Mouse (Mus musculus): ENCODE results near the gene Cers3.

DNA sequence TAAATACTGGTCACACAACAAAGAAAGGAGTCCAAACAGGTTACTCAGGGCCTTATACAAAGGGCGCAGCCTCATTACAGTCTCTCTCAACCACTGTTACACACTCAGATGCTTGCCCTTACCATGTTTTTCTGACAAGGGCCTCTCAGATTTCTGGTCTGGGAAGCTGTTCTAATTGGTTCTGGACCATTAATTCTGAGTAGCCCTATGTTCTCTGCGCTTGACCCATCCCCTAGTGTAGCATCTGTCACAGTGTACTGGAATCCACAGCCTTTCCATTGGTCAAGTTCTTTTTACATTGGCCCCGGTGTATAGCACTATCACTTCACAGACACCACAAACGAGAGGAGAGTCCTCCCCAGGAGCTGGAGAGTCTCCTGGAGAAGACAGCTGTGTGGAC lies 18.8 kb upstream of the Cers3 start:
- TF ChIP-seq CTCF (IDR thresholded peaks at IDR 0.05): no peak
- TF ChIP-seq POLR2A (IDR thresholded peaks at IDR 0.05; ENCODE audit: insufficient read depth, low read depth, low read length): no peak

All from heart, adult 2 months (tissue).